Mouse (Mus musculus) embryonic facial prominence, embryonic 12.5 days (tissue): ENCODE measurements around the gene Plg. TPM values are rescaled to one million over a fixed set of nuclear protein-coding genes. Genes with fewer than 3 reads are reported as not detected.

ENCODE experiments used
- ATAC-seq: fragments of 200-750 bp; cut with Nextera tagmentation; 2 replicates; pipeline ENCODE4 v1.8.0; 2017; ENCODE audit not compliant: insufficient number of reproducible peaks, insufficient read depth, low FRiP score, low TSS enrichment
- H3K27ac ChIP-seq: fragments of 300-500 bp; sonication (generic); 2 replicates; pipeline ENCODE4 v1.5.1; 2016; ENCODE audit warnings: mild to moderate bottlenecking
- H3K27me3 ChIP-seq: fragments of 300-500 bp; sonication (generic); 2 replicates; pipeline ENCODE4 v1.6.1; 2016; ENCODE audit warnings: mild to moderate bottlenecking, moderate library complexity
- H3K36me3 ChIP-seq: fragments of 300-500 bp; sonication (generic); 2 replicates; pipeline ENCODE4 v1.6.1; 2016; ENCODE audit warnings: mild to moderate bottlenecking
- H3K4me1 ChIP-seq: fragments of 300-500 bp; sonication (generic); 2 replicates; pipeline ENCODE4 v1.6.1; 2016
- H3K4me2 ChIP-seq: fragments of 300-500 bp; sonication (generic); replicated peaks from 2 replicates; pipeline ENCODE4 v1.6.1; 2016; ENCODE audit warnings: mild to moderate bottlenecking, moderate library complexity
- H3K4me3 ChIP-seq: fragments of 300-500 bp; sonication (generic); 2 replicates; pipeline ENCODE4 v1.5.1; 2016; ENCODE audit warnings: mild to moderate bottlenecking
- H3K9ac ChIP-seq: fragments of 300-500 bp; sonication (generic); 2 replicates; pipeline ENCODE4 v1.6.1; 2016; ENCODE audit warnings: mild to moderate bottlenecking, moderate library complexity
- H3K9me3 ChIP-seq: fragments of 300-500 bp; sonication (generic); 2 replicates; pipeline ENCODE4 v1.6.1; 2016; ENCODE audit warnings: mild to moderate bottlenecking, moderate library complexity
- WGBS: fragments of 180-500 bp; shearing (Covaris S2); methylation state at CpG from one replicate; pipeline ENCODE4 v1.1.7; 2016; 5-methylcytosine and 5-hydroxymethylcytosine counted together
- polyA plus RNA-seq: library from polyadenylated mRNA; unstranded; fragments of >200 nt; fragmentation: Nextera tagmentation; extraction: Ambion mirVana; gene quantifications from 2 replicates; pipeline ENCODE4 v1.2.1, GENCODE M21; 2016

Gene Plg
- polyA plus RNA-seq, 1 experiment from 2014 or later = 0.08 TPM

GRCm38 (mm10) chr17:12427156-12427555 is 48.7 kb downstream of the Plg start:
- no peak for ATAC-seq
- no peak overlapping the region for H3K4me2 ChIP-seq
- WGBS = 55% methylated on average over 3 of the region's 3 CpGs

GRCm38 (mm10) chr17:12428369-12428768 is 50.0 kb downstream of the Plg start:
- peak; percentile 80 for ATAC-seq
- Histone ChIP-seq H3K9ac (no peak overlapping the region), H3K27me3 (no peaks in the 10 kb centered on the region; the same call in 1 of the 2 replicates), H3K27ac (no peak overlapping the region), H3K4me2 (no peak overlapping the region), H3K9me3 (no peaks in the 10 kb centered on the region), H3K4me3 (no peak overlapping the region), H3K36me3 (no peaks in the 10 kb centered on the region), H3K4me1 (peaks cover 8% of the 10 kb centered on the region; the same call in 1 of the 2 replicates)

More at GRCm38 (mm10) chr17:12427156-12427555, 48.7 kb downstream of the Plg start:
- H3K27ac ChIP-seq = no peak overlapping the region
- H3K9me3 ChIP-seq = no peaks in the 10 kb centered on the region
- H3K36me3 ChIP-seq = no peaks in the 10 kb centered on the region
- no peak overlapping the region for H3K9ac ChIP-seq
- H3K4me3 ChIP-seq = no peak overlapping the region
- H3K4me1 ChIP-seq = peaks cover 8% of the 10 kb centered on the region; the same call in 1 of the 2 replicates
- H3K27me3 ChIP-seq = no peaks in the 10 kb centered on the region; the same call in 1 of the 2 replicates

- Histone ChIP-seq H3K27ac (no peak overlapping the region), H3K4me1 (peaks cover 8% of the 10 kb centered on the region; the same call in 1 of the 2 replicates), H3K27me3 (no peaks in the 10 kb centered on the region), H3K4me2 (no peak overlapping the region), H3K36me3 (no peaks in the 10 kb centered on the region), H3K9me3 (no peaks in the 10 kb centered on the region), H3K4me3 (no peak overlapping the region), H3K9ac (no peak overlapping the region)
- ATAC-seq = 0 out of 2 replicates have a peak, but pooled peaks have one; percentile 35
- WGBS = 53% methylated on average over 5 of the region's 5 CpGs
Measured at GRCm38 (mm10) chr17:12431707-12432106, 53.3 kb downstream of the Plg start.

GRCm38 (mm10) chr17:12437771-12438170 is 59.4 kb downstream of the Plg start:
- H3K36me3 ChIP-seq = no peaks in the 10 kb centered on the region
- H3K27me3 ChIP-seq = no peaks in the 10 kb centered on the region
- no peak overlapping the region for H3K27ac ChIP-seq
- no peak overlapping the region for H3K4me3 ChIP-seq
- H3K4me1 ChIP-seq = no peaks in the 10 kb centered on the region
- no peak overlapping the region for H3K4me2 ChIP-seq
- WGBS = 77% methylated on average over 10 of the region's 10 CpGs
- no peak overlapping the region for H3K9ac ChIP-seq
- H3K9me3 ChIP-seq = no peaks in the 10 kb centered on the region
- ATAC-seq = no peak

- no peak for ATAC-seq
- 77% methylated on average over 2 of the region's 2 CpGs for WGBS
- Histone ChIP-seq H3K4me1 (no peaks in the 10 kb centered on the region), H3K27ac (no peak overlapping the region), H3K27me3 (no peaks in the 10 kb centered on the region), H3K4me3 (no peak overlapping the region), H3K4me2 (no peak overlapping the region), H3K36me3 (no peaks in the 10 kb centered on the region), H3K9me3 (no peaks in the 10 kb centered on the region), H3K9ac (no peak overlapping the region)
Measured at GRCm38 (mm10) chr17:12444561-12444960, 66.2 kb downstream of the Plg start.

- H3K27ac ChIP-seq = no peak overlapping the region
- ATAC-seq = no peak
- no peaks in the 10 kb centered on the region for H3K9me3 ChIP-seq
- H3K4me3 ChIP-seq = no peak overlapping the region
- no peaks in the 10 kb centered on the region for H3K36me3 ChIP-seq
- H3K4me1 ChIP-seq = no peaks in the 10 kb centered on the region
- no peak overlapping the region for H3K4me2 ChIP-seq
- no peak overlapping the region for H3K9ac ChIP-seq
- no peaks in the 10 kb centered on the region for H3K27me3 ChIP-seq
- whole genome bisulfite sequencing = 56% methylated on average over 4 of the region's 4 CpGs
Measured at GRCm38 (mm10) chr17:12451234-12451633, 72.8 kb downstream of the Plg start.

GRCm38 (mm10) chr17:12452862-12453531 is 74.6 kb downstream of the Plg start:
- H3K4me1 ChIP-seq = no peaks in the 10 kb centered on the region
- H3K27ac ChIP-seq = no peak overlapping the region
- H3K4me3 ChIP-seq = no peak overlapping the region
- no peak for ATAC-seq
- no peaks in the 10 kb centered on the region for H3K36me3 ChIP-seq
- 72% methylated on average over 11 of the region's 11 CpGs for WGBS
- no peak overlapping the region for H3K4me2 ChIP-seq
- no peak overlapping the region for H3K9ac ChIP-seq
- no peaks in the 10 kb centered on the region for H3K9me3 ChIP-seq
- no peaks in the 10 kb centered on the region for H3K27me3 ChIP-seq

- Histone ChIP-seq H3K27ac (no peak overlapping the region), H3K9me3 (no peaks in the 10 kb centered on the region), H3K4me1 (no peaks in the 10 kb centered on the region), H3K27me3 (no peaks in the 10 kb centered on the region), H3K9ac (no peak overlapping the region), H3K36me3 (no peaks in the 10 kb centered on the region), H3K4me3 (no peak overlapping the region), H3K4me2 (no peak overlapping the region)
- 75% methylated on average over 6 of the region's 6 CpGs for WGBS
- no peak for ATAC-seq
Measured at GRCm38 (mm10) chr17:12453691-12454090, 75.3 kb downstream of the Plg start.

GRCm38 (mm10) chr17:12455143-12455790 is 76.9 kb downstream of the Plg start:
- no peak for ATAC-seq
- no peak overlapping the region for H3K4me3 ChIP-seq
- no peaks in the 10 kb centered on the region for H3K36me3 ChIP-seq
- no peak overlapping the region for H3K9ac ChIP-seq
- WGBS = 79% methylated on average over 5 of the region's 5 CpGs
- no peaks in the 10 kb centered on the region for H3K4me1 ChIP-seq
- no peak overlapping the region for H3K4me2 ChIP-seq
- no peak overlapping the region for H3K27ac ChIP-seq
- H3K27me3 ChIP-seq = no peaks in the 10 kb centered on the region
- no peaks in the 10 kb centered on the region for H3K9me3 ChIP-seq

GRCm38 (mm10) chr17:12461168-12461567 is 82.8 kb downstream of the Plg start:
- Histone ChIP-seq H3K9me3 (no peaks in the 10 kb centered on the region), H3K4me3 (no peak overlapping the region), H3K4me2 (no peak overlapping the region), H3K9ac (no peak overlapping the region), H3K27me3 (no peaks in the 10 kb centered on the region), H3K36me3 (no peaks in the 10 kb centered on the region), H3K27ac (no peak overlapping the region), H3K4me1 (no peaks in the 10 kb centered on the region)
- no peak for ATAC-seq

GRCm38 (mm10) chr17:12466501-12467000 is 88.1 kb downstream of the Plg start:
- Histone ChIP-seq H3K27me3 (no peaks in the 10 kb centered on the region), H3K4me3 (no peak overlapping the region), H3K36me3 (no peaks in the 10 kb centered on the region), H3K9ac (no peak overlapping the region), H3K9me3 (no peaks in the 10 kb centered on the region), H3K4me2 (no peak overlapping the region), H3K27ac (no peak overlapping the region), H3K4me1 (no peaks in the 10 kb centered on the region)
- WGBS = 76% methylated on average over 4 of the region's 4 CpGs
- ATAC-seq = no peak

GRCm38 (mm10) chr17:12467642-12468041 is 89.2 kb downstream of the Plg start:
- 68% methylated on average over 3 of the region's 3 CpGs for WGBS
- Histone ChIP-seq H3K4me2 (no peak overlapping the region), H3K4me1 (no peaks in the 10 kb centered on the region), H3K9me3 (no peaks in the 10 kb centered on the region), H3K27ac (no peak overlapping the region), H3K36me3 (no peaks in the 10 kb centered on the region), H3K4me3 (no peak overlapping the region), H3K27me3 (no peaks in the 10 kb centered on the region), H3K9ac (no peak overlapping the region)
- no peak for ATAC-seq
